Mouse (Mus musculus) lung, embryonic 14.5 days (tissue): ENCODE measurements around the gene Zfp551. TPM values are rescaled to one million over a fixed set of nuclear protein-coding genes. Genes with fewer than 3 reads are reported as not detected.

Source experiments
- ATAC-seq: fragments of 200-750 bp; cut with Nextera tagmentation; 2 replicates; pipeline ENCODE4 v1.8.0; 2017; ENCODE audit warnings: mild to moderate bottlenecking, moderate TSS enrichment, moderate library complexity; ENCODE audit not compliant: insufficient read depth
- DNase-seq: peaks from one replicate; pipeline ENCODE4 v3.0.0-alpha.2; 2015
- H3K27ac ChIP-seq: fragments of 300-500 bp; sonication (generic); 2 replicates; pipeline ENCODE4 v1.5.1; 2014; ENCODE audit warnings: low read depth, mild to moderate bottlenecking, moderate library complexity
- H3K27me3 ChIP-seq: fragments of 300-500 bp; sonication (generic); 2 replicates; pipeline ENCODE4 v1.6.1; 2014; ENCODE audit warnings: low read length, control low read depth; ENCODE audit not compliant: insufficient read depth
- H3K36me3 ChIP-seq: fragments of 300-500 bp; sonication (generic); 2 replicates; pipeline ENCODE4 v1.6.1; 2014; ENCODE audit warnings: control low read depth; ENCODE audit not compliant: insufficient read depth
- H3K4me1 ChIP-seq: fragments of 300-500 bp; sonication (generic); 2 replicates; pipeline ENCODE4 v1.6.1; 2014; ENCODE audit warnings: antibody characterized with exemption, control low read depth; ENCODE audit not compliant: insufficient read depth
- H3K4me2 ChIP-seq: fragments of 300-500 bp; sonication (generic); 2 replicates; pipeline ENCODE4 v1.6.1; 2014; ENCODE audit warnings: mild to moderate bottlenecking
- H3K4me3 ChIP-seq: fragments of 300-500 bp; sonication (generic); 2 replicates; pipeline ENCODE4 v1.5.1; 2014; ENCODE audit warnings: low read depth, low read length
- H3K9ac ChIP-seq: fragments of 300-500 bp; sonication (generic); 2 replicates; pipeline ENCODE4 v1.6.1; 2014
- H3K9me3 ChIP-seq: fragments of 300-500 bp; sonication (generic); 2 replicates; pipeline ENCODE4 v1.6.1; 2016; ENCODE audit warnings: low read depth, low read length, control low read depth
- CTCF ChIP-seq: IDR thresholded peaks from 2 replicates; pipeline ENCODE4 v1.5.1; 2016; ENCODE audit warnings: antibody characterized with exemption, low read depth
- WGBS: fragments of 180-500 bp; shearing (Covaris S2); extraction: QIAGEN DNeasy Blood & Tissue Kit; methylation state at CpG from one replicate; pipeline ENCODE4 v1.1.7; 2014; 5-methylcytosine and 5-hydroxymethylcytosine counted together
- polyA plus RNA-seq: library from polyadenylated mRNA; unstranded; fragments of >200 nt; fragmentation: Nextera tagmentation; extraction: Ambion mirVana; gene quantifications from 2 replicates; pipeline ENCODE4 v1.2.1, GENCODE M21; 2014

The Zfp551 gene
- polyA plus RNA-seq = 4.1 and 4.5 TPM in 2 replicates

DNA sequence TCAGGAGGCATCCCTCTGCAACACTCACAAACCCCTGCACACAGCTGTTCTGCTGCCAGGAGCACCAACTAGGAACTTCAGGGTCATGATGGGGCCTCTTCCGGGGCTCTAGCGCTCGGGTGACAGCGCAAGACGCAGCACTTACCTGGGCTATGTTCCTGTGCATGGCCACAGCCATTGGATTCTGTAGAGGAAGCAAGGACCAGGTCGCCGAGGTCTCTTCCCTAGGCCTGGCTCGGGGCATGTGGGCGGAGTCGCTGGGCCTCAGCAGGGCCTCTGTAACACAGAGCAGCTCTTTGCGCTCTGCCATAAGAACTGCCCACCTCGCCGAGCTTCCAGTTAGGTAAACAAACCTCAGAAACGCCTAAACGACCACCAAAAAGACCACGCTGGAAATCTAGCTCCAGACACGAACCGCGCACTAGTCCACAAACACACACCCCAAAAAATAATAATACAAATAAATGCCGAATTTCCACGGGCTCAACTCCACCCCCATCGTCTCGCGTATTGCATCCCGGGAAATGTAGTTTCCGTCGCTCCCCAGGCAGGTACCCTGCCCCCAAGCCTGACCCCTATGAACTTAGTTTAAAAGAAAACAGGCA, at the start of gene Zfp551:
TSS of gene Zfp551 (minus strand) at position 507 of the 605 bp plus-strand sequence.
- Histone ChIP-seq H3K4me3 (peak within 1 kb of the TSS; percentile 59), H3K4me1 (no peaks in the 10 kb centered on the region; the same call in 1 of the 2 replicates), H3K27ac (no peak within 1 kb of the TSS), H3K27me3 (no peaks in the 10 kb centered on the region), H3K9me3 (no peaks in the 10 kb centered on the region), H3K36me3 (0 out of 2 replicates have a peak, but pooled peaks cover 2% of the 10 kb centered on the region), H3K4me2 (peak within 1 kb of the TSS; percentile 74), H3K9ac (peak within 1 kb of the TSS; percentile 80)
- under 1% methylated on average over 27 of the region's 27 CpGs for WGBS
- DNase-seq (peak; percentile 75), ATAC-seq (peak; percentile 96)
- no peak for TF ChIP-seq CTCF

DNA sequence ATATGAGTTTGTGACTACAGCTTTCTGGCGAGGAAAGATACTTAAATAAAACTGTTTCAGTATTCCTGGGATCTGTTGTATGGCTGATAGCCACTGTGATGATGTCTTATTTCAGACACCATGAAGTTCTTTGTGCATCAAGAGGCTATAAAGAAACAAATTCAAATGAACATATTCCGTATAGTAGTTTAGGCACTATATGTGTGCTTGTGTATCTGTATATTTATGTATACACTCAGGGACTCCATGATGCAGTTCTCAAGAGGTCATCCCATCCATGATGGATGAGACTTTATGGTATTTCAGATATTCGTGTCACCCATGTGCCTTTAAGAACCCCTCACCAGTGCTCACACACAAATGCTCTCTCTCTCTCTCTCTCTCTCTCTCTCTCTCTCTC, 304 bp upstream of the Zfp551 start:
- Histone ChIP-seq H3K9me3 (no peaks in the 10 kb centered on the region), H3K9ac (no peak overlapping the region), H3K27ac (no peak overlapping the region), H3K27me3 (no peaks in the 10 kb centered on the region), H3K4me3 (peak overlapping the region; percentile 59), H3K4me1 (no peaks in the 10 kb centered on the region; the same call in 1 of the 2 replicates), H3K36me3 (no peaks in the 10 kb centered on the region), H3K4me2 (peak overlapping the region; percentile 74)
- DNase-seq (no peak), ATAC-seq (peak; percentile 25; the same call in 1 of the 2 replicates)
- TF ChIP-seq CTCF = no peak
- 52% methylated on average over 3 of the region's 3 CpGs for WGBS

DNA sequence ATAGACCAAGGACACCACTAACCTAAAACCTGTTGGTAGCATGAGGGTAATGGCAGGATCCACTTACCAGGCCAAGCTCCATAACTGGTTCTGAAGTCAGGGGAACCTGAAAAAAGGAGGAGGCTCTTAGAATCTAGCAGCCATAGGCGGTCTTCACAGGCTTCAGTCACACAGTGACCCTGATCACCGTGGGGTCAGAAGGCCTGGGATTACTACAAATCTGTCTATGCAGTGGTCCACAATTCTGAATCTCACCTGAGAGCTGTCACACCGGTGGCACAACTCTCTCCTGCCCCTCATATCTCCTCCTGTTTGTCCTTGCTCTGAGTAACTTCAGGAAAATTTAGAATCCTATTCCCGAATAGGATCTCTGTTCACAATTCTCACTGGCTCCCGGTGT, 810 bp downstream of the Zfp551 start:
- H3K4me3 ChIP-seq = peak overlapping the region; percentile 59
- H3K27ac ChIP-seq = no peak overlapping the region
- 42% methylated on average over 5 of the region's 5 CpGs for WGBS
- TF ChIP-seq CTCF = no peak
- peak overlapping the region; percentile 74 for H3K4me2 ChIP-seq
- H3K9me3 ChIP-seq = no peaks in the 10 kb centered on the region
- H3K9ac ChIP-seq = peak overlapping the region; percentile 80
- H3K4me1 ChIP-seq = no peaks in the 10 kb centered on the region; the same call in 1 of the 2 replicates
- ATAC-seq (peak; percentile 28; the same call in 1 of the 2 replicates), DNase-seq (peak; percentile 1)
- no peaks in the 10 kb centered on the region for H3K27me3 ChIP-seq
- peaks cover 8% of the 10 kb centered on the region; the same call in 1 of the 2 replicates for H3K36me3 ChIP-seq

DNA sequence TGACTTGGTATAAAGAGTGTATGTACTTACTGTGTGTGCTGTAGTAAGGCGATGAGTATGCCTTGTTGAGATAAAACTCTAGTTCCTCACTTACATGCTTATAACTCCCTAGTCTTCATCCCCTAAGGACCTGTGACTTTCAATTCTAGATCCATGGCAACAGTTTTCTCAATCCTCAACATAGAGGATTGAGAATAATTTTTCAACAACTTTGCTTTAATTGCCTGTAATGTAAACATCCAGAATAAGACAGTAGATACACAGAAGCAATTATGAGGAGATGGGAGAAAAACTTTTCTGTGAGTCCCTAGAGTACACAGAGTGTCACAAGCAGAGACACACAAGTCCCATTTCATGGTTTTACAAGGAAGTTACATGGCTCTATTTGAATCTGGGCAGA, 53.4 kb downstream of the Zfp551 start, which contains the start of gene Vmn1r84:
TSS of gene Vmn1r84 (minus strand) at position 101 of the 400 bp plus-strand sequence.
- Histone ChIP-seq H3K4me1 (no peaks in the 10 kb centered on the region), H3K36me3 (no peaks in the 10 kb centered on the region), H3K27ac (no peak within 1 kb of the TSS), H3K27me3 (no peaks in the 10 kb centered on the region), H3K4me2 (no peak within 1 kb of the TSS), H3K4me3 (no peak within 1 kb of the TSS), H3K9ac (no peak within 1 kb of the TSS), H3K9me3 (no peaks in the 10 kb centered on the region)
- no peak for TF ChIP-seq CTCF
- ATAC-seq (no peak), DNase-seq (no peak)
- 42% methylated on average over 1 of the region's 1 CpGs for WGBS

Other genes starting within 250 kb of the Zfp551 start
- gene Vmn1r80, start 233.5 kb downstream of the Zfp551 start, polyA plus RNA-seq = not detected in 2 replicates
- not detected in 2 replicates for gene Vmn1r81, start 154.5 kb downstream of the Zfp551 start, polyA plus RNA-seq
- gene Vmn1r82, start 122.3 kb downstream of the Zfp551 start, polyA plus RNA-seq = not detected in 2 replicates
- not detected in 2 replicates for gene Vmn1r83, start 93.3 kb downstream of the Zfp551 start, polyA plus RNA-seq
- gene Vmn1r84, start 53.5 kb downstream of the Zfp551 start, polyA plus RNA-seq = not detected in 2 replicates
- gene Zfp606, start 55.5 kb upstream of the Zfp551 start, polyA plus RNA-seq = 27.6 and 28.9 TPM in 2 replicates
- gene 2900092C05Rik, start 89.8 kb upstream of the Zfp551 start, polyA plus RNA-seq = not detected in 2 replicates
- 0.01 TPM in 2 replicates for gene Vmn2r53, start 186.0 kb upstream of the Zfp551 start, polyA plus RNA-seq
- not detected in 2 replicates for gene Vmn2r54, start 217.6 kb upstream of the Zfp551 start, polyA plus RNA-seq